Mouse (Mus musculus): ENCODE data around the gene Ptprg.

DNA sequence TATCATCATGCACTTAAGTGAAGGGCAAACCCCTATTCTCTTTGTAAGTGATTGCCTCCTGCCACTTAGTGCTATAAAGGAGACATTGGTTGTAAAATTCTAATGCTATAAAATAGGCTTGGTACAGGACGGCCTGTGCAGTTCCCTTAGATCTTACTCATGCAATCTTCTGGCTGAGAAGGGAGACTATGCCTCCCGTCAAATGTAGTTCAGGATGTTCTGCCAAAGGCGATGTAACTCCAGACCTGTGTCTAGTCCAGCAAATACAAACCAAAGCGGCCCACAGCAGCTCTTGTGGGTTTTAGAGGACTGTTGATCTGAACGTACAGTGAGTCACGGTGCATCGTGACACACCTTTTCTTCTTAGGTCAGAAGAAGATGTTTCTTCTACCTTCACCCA, 505.8 kb downstream of the Ptprg start:
- TF ChIP-seq CTCF (IDR thresholded peaks at IDR 0.05; ENCODE audit: borderline replicate concordance, insufficient read depth, low read length) (no peak), POLR2A (IDR thresholded peaks at IDR 0.05; ENCODE audit: low read depth, low read length) (no peak)

Measured in embryonic fibroblast, embryonic 13.5 days (primary cell).